ENCODE assay signal across 18 mouse cellular contexts in the genomic region with DNA sequence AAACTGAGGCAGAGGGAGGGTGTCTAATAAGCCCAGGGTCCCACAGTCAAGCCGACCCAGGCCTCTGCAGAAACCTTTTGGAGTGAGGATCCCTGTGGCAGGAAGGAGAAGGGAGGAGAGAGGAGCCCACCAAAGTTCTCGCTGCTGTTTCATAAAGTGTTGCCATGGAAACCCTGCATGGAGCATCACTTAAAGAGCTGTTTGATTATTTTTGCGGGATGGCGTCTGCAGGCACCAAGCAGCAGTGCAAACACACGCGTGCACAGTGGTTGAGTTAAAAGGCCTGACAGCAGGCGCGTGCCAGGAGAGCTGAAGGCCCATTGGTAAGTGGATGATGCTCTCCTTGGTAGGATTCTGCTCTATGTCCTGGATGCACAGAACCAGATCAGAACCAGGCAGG.
DNase-seq lines count a peak whose midpoint lies in the region; ATAC-seq and TF ChIP-seq lines count a peak whose summit lies in the region.
"Had no signal": no experiment of that assay in that cellular context is flagged by ENCODE, and none has a peak within 500 bp of the region (broad histone marks: within the 10 kb centered on the region; RNA-seq: fewer than 3 reads in every experiment).

No protein-coding gene starts in this region.

- no peak overlapping the region for H3K4me2 ChIP-seq in forebrain, embryonic 14.5 days (ENCODE audit: low read length)
- no peak overlapping the region for H3K4me2 ChIP-seq in forebrain, embryonic 11.5 days (ENCODE audit: low read depth, low read length, severe bottlenecking)
- H3K4me2 ChIP-seq in neural tube, embryonic 14.5 days (ENCODE audit: low read depth, low read length) = no peak overlapping the region
- H3K4me2 ChIP-seq: heart, embryonic 11.5 days had no signal

- no peak for TF ChIP-seq CTCF in brain, embryonic 14.5 days (IDR thresholded peaks at IDR 0.05; ENCODE audit: borderline replicate concordance, extremely low read depth, insufficient read depth, insufficient read length)

- no peaks in the 10 kb centered on the region for H3K27me3 ChIP-seq in forebrain, embryonic 14.5 days (replicated peaks; ENCODE audit: control insufficient read depth, insufficient read depth, low read length)
- no peaks in the 10 kb centered on the region for H3K27me3 ChIP-seq in forebrain, embryonic 11.5 days (ENCODE audit: control insufficient read depth, insufficient read depth, low read length)
- no peaks in the 10 kb centered on the region for H3K27me3 ChIP-seq in megakaryocyte, embryonic 14.5 days (replicated peaks)
- H3K27me3 ChIP-seq in neural tube, embryonic 14.5 days (ENCODE audit: control insufficient read depth, insufficient read depth, low read length) = no peaks in the 10 kb centered on the region
- H3K27me3 ChIP-seq: Patski had no signal

- no peaks in the 10 kb centered on the region for H3K36me3 ChIP-seq in forebrain, embryonic 14.5 days (ENCODE audit: control insufficient read depth, insufficient read depth, low read length)
- no peaks in the 10 kb centered on the region for H3K36me3 ChIP-seq in forebrain, embryonic 11.5 days (ENCODE audit: control insufficient read depth, insufficient read depth, low read length)
- no peaks in the 10 kb centered on the region for H3K36me3 ChIP-seq in megakaryocyte, embryonic 14.5 days (replicated peaks; ENCODE audit: low read length)
- no peaks in the 10 kb centered on the region for H3K36me3 ChIP-seq in neural tube, embryonic 14.5 days (ENCODE audit: control insufficient read depth, insufficient read depth, low read length)

- no peak overlapping the region for H3K27ac ChIP-seq in forebrain, embryonic 14.5 days (ENCODE audit: low read depth, low read length)
- no peak overlapping the region for H3K27ac ChIP-seq in forebrain, embryonic 11.5 days (ENCODE audit: low read depth, low read length)
- H3K27ac ChIP-seq in neural tube, embryonic 14.5 days (ENCODE audit: low read depth, low read length) = no peak overlapping the region
- H3K27ac ChIP-seq: gastrocnemius, adult 2 months had no signal

- H3K4me3 ChIP-seq in forebrain, embryonic 14.5 days (ENCODE audit: low read depth, low read length) = no peak overlapping the region
- H3K4me3 ChIP-seq in forebrain, embryonic 11.5 days (ENCODE audit: low read depth, low read length) = no peak overlapping the region
- peak overlapping the region; percentile 20 for H3K4me3 ChIP-seq in megakaryocyte, embryonic 14.5 days (replicated peaks)
- H3K4me3 ChIP-seq in neural tube, embryonic 14.5 days (ENCODE audit: low read depth, low read length) = no peak overlapping the region
- H3K4me3 ChIP-seq: gastrocnemius, adult 2 months had no signal

- ATAC-seq in forebrain, embryonic 14.5 days = peak; percentile 60; the same call in 1 of the 2 replicates
- no peak for ATAC-seq in forebrain, embryonic 11.5 days (replicated peaks; ENCODE audit: low FRiP score)
- no peak for ATAC-seq in megakaryocyte, adult 5-6 weeks (ENCODE audit: poor library complexity, severe bottlenecking)
- peak; percentile 42; the same call in 1 of the 2 replicates for ATAC-seq in neural tube, embryonic 14.5 days (ENCODE audit: low read depth)
- no peak for ATAC-seq in megakaryocyte progenitor cell, adult 5-6 weeks (replicated peaks; ENCODE audit: poor library complexity)
- ATAC-seq: CD4-positive, CD25-positive, alpha-beta regulatory T cell, adult 4 months; inflammation-experienced regulatory T-cells, adult 6 months; lung, postnatal 0 days; Patski had no signal

- no peak overlapping the region for H3K9ac ChIP-seq in forebrain, embryonic 14.5 days (ENCODE audit: low read length)
- no peak overlapping the region for H3K9ac ChIP-seq in forebrain, embryonic 11.5 days (ENCODE audit: low read length)
- H3K9ac ChIP-seq in neural tube, embryonic 14.5 days (replicated peaks; ENCODE audit: low read depth, low read length) = no peak overlapping the region

- H3K9me3 ChIP-seq in forebrain, embryonic 14.5 days (replicated peaks; ENCODE audit: control insufficient read depth, low read length) = no peaks in the 10 kb centered on the region
- H3K9me3 ChIP-seq in forebrain, embryonic 11.5 days (ENCODE audit: control insufficient read depth, low read length) = no peaks in the 10 kb centered on the region
- H3K9me3 ChIP-seq in megakaryocyte, embryonic 14.5 days = peaks cover 92% of the 10 kb centered on the region
- no peaks in the 10 kb centered on the region for H3K9me3 ChIP-seq in neural tube, embryonic 14.5 days (ENCODE audit: control insufficient read depth, low read length)

- TF ChIP-seq POLR2A in brain, embryonic 14.5 days (IDR thresholded peaks at IDR 0.05; ENCODE audit: borderline replicate concordance, extremely low read depth, insufficient read depth, insufficient read length, poor library complexity, severe bottlenecking) = no peak

- WGBS in forebrain, embryonic 14.5 days = 70% methylated on average over 8 of the region's 8 CpGs
- WGBS in forebrain, embryonic 11.5 days = 79% methylated on average over 8 of the region's 8 CpGs
- 51% methylated on average over 8 of the region's 8 CpGs for WGBS in neural tube, embryonic 14.5 days

- DNase-seq in forebrain, embryonic 14.5 days (ENCODE audit: low spot score) = peak; percentile 76
- no peak for DNase-seq in forebrain, embryonic 11.5 days (ENCODE audit: low spot score)
- DNase-seq in brain, embryonic 14.5 days (ENCODE audit: low read depth) = peak; percentile 82
- DNase-seq: adrenal gland, postnatal 10 days; kidney, adult 2 months; kidney, postnatal 25 days; liver; thymus, postnatal 25 days had no signal

- no peaks in the 10 kb centered on the region; the same call in 1 of the 2 replicates for H3K4me1 ChIP-seq in forebrain, embryonic 14.5 days (ENCODE audit: control insufficient read depth, insufficient read depth, low read length)
- H3K4me1 ChIP-seq in forebrain, embryonic 11.5 days (replicated peaks; ENCODE audit: control insufficient read depth, insufficient read depth, low read length) = no peaks in the 10 kb centered on the region
- no peaks in the 10 kb centered on the region for H3K4me1 ChIP-seq in megakaryocyte, embryonic 14.5 days
- peaks cover 8% of the 10 kb centered on the region for H3K4me1 ChIP-seq in neural tube, embryonic 14.5 days (ENCODE audit: control insufficient read depth, insufficient read depth, low read length)

Comparison
In these comparisons a context has a peak if more than half of its experiments do, and no peak if none do; other contexts are left out.
1. ATAC-seq: peak in forebrain, embryonic 14.5 days (single experiment) and neural tube, embryonic 14.5 days (single experiment); none in forebrain, embryonic 11.5 days (single experiment), megakaryocyte, adult 5-6 weeks (single experiment) and megakaryocyte progenitor cell, adult 5-6 weeks (single experiment).